ENCODE assay signal across 8 mouse cellular contexts in the genomic region with DNA sequence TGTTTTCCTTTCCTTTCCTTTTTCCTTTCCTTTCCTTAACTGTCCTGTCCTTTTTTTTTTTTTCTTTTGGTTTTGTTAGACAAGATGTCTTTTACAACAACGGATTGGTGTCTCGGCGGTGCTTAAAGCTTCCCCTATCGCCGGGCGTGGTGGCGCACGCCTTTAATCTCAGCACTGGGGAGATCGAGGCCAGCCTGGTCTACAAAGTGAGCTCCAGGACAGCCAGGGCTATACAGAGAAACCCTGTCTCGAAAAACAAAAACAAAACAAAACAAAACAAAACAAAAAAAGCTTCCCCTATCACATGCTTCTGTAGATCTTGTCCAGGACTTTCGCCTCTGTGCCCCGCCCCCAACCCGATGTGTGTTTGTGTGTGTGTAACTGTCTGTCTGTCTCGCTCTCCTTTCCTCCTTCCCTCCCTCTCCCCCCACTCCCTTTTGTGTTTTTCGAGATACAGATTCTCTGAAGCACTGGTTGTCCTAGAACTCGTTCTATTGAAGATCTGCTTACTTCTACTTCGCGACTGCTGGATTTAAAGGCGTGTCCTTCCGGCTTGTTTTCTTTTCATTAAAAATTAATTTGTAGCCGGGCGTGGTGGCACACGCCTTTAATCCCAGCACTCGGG. TPM values are rescaled to one million over a fixed set of nuclear protein-coding genes. Genes with fewer than 3 reads are reported as not detected.
DNase-seq lines count a peak whose midpoint lies in the region; ATAC-seq and TF ChIP-seq lines count a peak whose summit lies in the region.

No protein-coding gene starts in this region.

- no peak for TF ChIP-seq POLR2A in cerebellum, adult 2 months (IDR thresholded peaks at IDR 0.05; ENCODE audit: borderline replicate concordance, insufficient read depth, low read length)
- TF ChIP-seq POLR2A in limb, embryonic 14.5 days (IDR thresholded peaks at IDR 0.05; ENCODE audit: borderline replicate concordance, extremely low read depth, insufficient read depth, insufficient read length), result no peak

- no peaks in the 10 kb centered on the region for H3K4me1 ChIP-seq in cerebellum, adult 2 months (ENCODE audit: control insufficient read depth, insufficient read depth, low read length)
- peaks cover 26% of the 10 kb centered on the region for H3K4me1 ChIP-seq in erythroblast, embryonic 14.5 days (ENCODE audit: control insufficient read depth)
- H3K4me1 ChIP-seq in limb, embryonic 14.5 days (ENCODE audit: control insufficient read depth, insufficient read depth, low read length), result peaks cover 8% of the 10 kb centered on the region; the same call in 1 of the 2 replicates
- peaks cover 21% of the 10 kb centered on the region for H3K4me1 ChIP-seq in neural tube, embryonic 15.5 days

- intact Hi-C loops in left cerebral cortex, postnatal 36 days (cut with DNase I), result no loop called here

- ATAC-seq in limb, embryonic 14.5 days (ENCODE audit: low FRiP score, low read depth), result peak; percentile 35
- no peak; the same call in 1 of the 2 replicates for ATAC-seq in neural tube, embryonic 15.5 days (ENCODE audit: low FRiP score)

- H3K4me3 ChIP-seq in cerebellum, adult 2 months (replicated peaks; ENCODE audit: insufficient read depth, low read depth, low read length), result peak overlapping the region; percentile 82
- H3K4me3 ChIP-seq in erythroblast, embryonic 14.5 days (replicated peaks), result peak overlapping the region; percentile 81
- peak overlapping the region; percentile 78 for H3K4me3 ChIP-seq in limb, embryonic 14.5 days (replicated peaks; ENCODE audit: low read length)
- H3K4me3 ChIP-seq in neural tube, embryonic 15.5 days (replicated peaks), result peak overlapping the region; percentile 77

- H3K36me3 ChIP-seq in erythroblast, embryonic 14.5 days (ENCODE audit: control insufficient read depth), result peaks cover 27% of the 10 kb centered on the region
- H3K36me3 ChIP-seq in limb, embryonic 14.5 days (ENCODE audit: control insufficient read depth, insufficient read depth, low read length), result peaks cover 25% of the 10 kb centered on the region
- peaks cover 24% of the 10 kb centered on the region for H3K36me3 ChIP-seq in neural tube, embryonic 15.5 days

- H3K27me3 ChIP-seq in cerebellum, adult 2 months (ENCODE audit: control insufficient read depth, insufficient read depth, low read length), result no peaks in the 10 kb centered on the region
- H3K27me3 ChIP-seq in erythroblast, embryonic 14.5 days (ENCODE audit: control insufficient read depth), result no peaks in the 10 kb centered on the region
- no peaks in the 10 kb centered on the region for H3K27me3 ChIP-seq in limb, embryonic 14.5 days (ENCODE audit: control insufficient read depth, insufficient read depth, low read length)
- H3K27me3 ChIP-seq in neural tube, embryonic 15.5 days (replicated peaks), result no peaks in the 10 kb centered on the region

- no peak for TF ChIP-seq CTCF in cerebellum, adult 2 months (IDR thresholded peaks at IDR 0.05; ENCODE audit: borderline replicate concordance, insufficient read depth, low read depth, low read length)

- no peak overlapping the region; the same call in 1 of the 2 replicates for H3K27ac ChIP-seq in cerebellum, adult 2 months (ENCODE audit: insufficient read depth, low read length)
- peak overlapping the region; percentile 67 for H3K27ac ChIP-seq in limb, embryonic 14.5 days (replicated peaks; ENCODE audit: low read depth, low read length)
- H3K27ac ChIP-seq in neural tube, embryonic 15.5 days (replicated peaks), result peak overlapping the region; percentile 83

- peak overlapping the region; percentile 78 for H3K4me2 ChIP-seq in limb, embryonic 14.5 days (replicated peaks; ENCODE audit: low read depth, low read length, severe bottlenecking)
- H3K4me2 ChIP-seq in neural tube, embryonic 15.5 days, result peak overlapping the region; percentile 81

- peak overlapping the region; percentile 65 for H3K9ac ChIP-seq in limb, embryonic 14.5 days (ENCODE audit: low read depth, low read length, severe bottlenecking)
- peak overlapping the region; percentile 78 for H3K9ac ChIP-seq in neural tube, embryonic 15.5 days (replicated peaks)

- no peaks in the 10 kb centered on the region for H3K9me3 ChIP-seq in erythroblast, embryonic 14.5 days (ENCODE audit: control insufficient read depth, low read length)
- no peaks in the 10 kb centered on the region for H3K9me3 ChIP-seq in limb, embryonic 14.5 days (ENCODE audit: control insufficient read depth, low read length)
- H3K9me3 ChIP-seq in neural tube, embryonic 15.5 days (replicated peaks), result no peaks in the 10 kb centered on the region

- no peak for DNase-seq in cerebellum, adult 2 months
- no peak for DNase-seq in cerebellum, postnatal 25 days
- DNase-seq in A20 (ENCODE audit: low read depth, low spot score), result peak; percentile 33
- no peak for DNase-seq in limb, embryonic 14.5 days (ENCODE audit: low spot score)
- DNase-seq in left cerebral cortex, postnatal 36 days (ENCODE audit: low spot score in 2 of 2), result no peak
- DNase-seq in urinary bladder, postnatal 25 days (ENCODE audit: low spot score), result no peak

- WGBS in cerebellum, adult 2 months, result 3% methylated on average over 24 of the region's 24 CpGs
- WGBS in limb, embryonic 14.5 days, result 3% methylated on average over 24 of the region's 24 CpGs
- WGBS in neural tube, embryonic 15.5 days, result 5% methylated on average over 24 of the region's 24 CpGs

RNA-seq across cellular contexts. Expression of a gene that starts 0.5 kb away (rescaled TPM):
- polyA plus RNA-seq in cerebellum, adult 2 months (2012; rRNA removed), result 60.6 and 62.4 TPM in 2 replicates
- 1.1 and 1.8 TPM in 2 replicates for polyA plus RNA-seq in erythroblast, embryonic 14.5 days (2012)
- 62.1 and 72.1 TPM in 2 replicates for polyA plus RNA-seq in limb, embryonic 14.5 days (2012; rRNA removed)
- 62.8 and 73.9 TPM in 2 replicates for polyA plus RNA-seq in limb, embryonic 14.5 days (2014; fragmentation: Nextera tagmentation; extraction: Ambion mirVana)
- 55.6 and 66.5 TPM in 2 replicates for polyA plus RNA-seq in neural tube, embryonic 15.5 days (2015; fragmentation: Nextera tagmentation; extraction: Ambion mirVana)
- total RNA-seq in left cerebral cortex, postnatal 36 days (2021), result 10 to 100 TPM; 26.9 to 29.6 TPM

RNA-seq across cellular contexts. Expression of a gene that starts 9.9 kb away (rescaled TPM):
- 0.18 and 0.57 TPM in 2 replicates for polyA plus RNA-seq in cerebellum, adult 2 months (2012; rRNA removed)
- polyA plus RNA-seq in erythroblast, embryonic 14.5 days (2012), result 0.19 TPM in 1 of 2 replicates, not detected in the other
- polyA plus RNA-seq in limb, embryonic 14.5 days (2012; rRNA removed), result 0.85 and 0.98 TPM in 2 replicates
- polyA plus RNA-seq in limb, embryonic 14.5 days (2014; fragmentation: Nextera tagmentation; extraction: Ambion mirVana), result 0.19 and 0.40 TPM in 2 replicates
- 0.15 TPM in 1 of 2 replicates, not detected in the other for polyA plus RNA-seq in neural tube, embryonic 15.5 days (2015; fragmentation: Nextera tagmentation; extraction: Ambion mirVana)
- total RNA-seq in left cerebral cortex, postnatal 36 days (2021), result not detected

RNA-seq across cellular contexts. Expression of a gene that starts 10.0 kb away (rescaled TPM):
- polyA plus RNA-seq in cerebellum, adult 2 months (2012; rRNA removed), result 577 and 621 TPM in 2 replicates
- polyA plus RNA-seq in erythroblast, embryonic 14.5 days (2012), result 143 and 504 TPM in 2 replicates
- polyA plus RNA-seq in limb, embryonic 14.5 days (2012; rRNA removed), result 2,709 and 3,185 TPM in 2 replicates
- polyA plus RNA-seq in limb, embryonic 14.5 days (2014; fragmentation: Nextera tagmentation; extraction: Ambion mirVana), result 1,651 and 1,722 TPM in 2 replicates
- polyA plus RNA-seq in neural tube, embryonic 15.5 days (2015; fragmentation: Nextera tagmentation; extraction: Ambion mirVana), result 729 and 914 TPM in 2 replicates
- total RNA-seq in left cerebral cortex, postnatal 36 days (2021), result 100 to 1,000 TPM; 291 to 312 TPM

RNA-seq across cellular contexts. Expression of a gene that starts 11.9 kb away (rescaled TPM):
- 7.3 and 7.4 TPM in 2 replicates for polyA plus RNA-seq in cerebellum, adult 2 months (2012; rRNA removed)
- polyA plus RNA-seq in erythroblast, embryonic 14.5 days (2012), result 0.02 TPM in 1 of 2 replicates, not detected in the other
- 9.2 and 11.9 TPM in 2 replicates for polyA plus RNA-seq in limb, embryonic 14.5 days (2012; rRNA removed)
- polyA plus RNA-seq in limb, embryonic 14.5 days (2014; fragmentation: Nextera tagmentation; extraction: Ambion mirVana), result 3.8 and 4.5 TPM in 2 replicates
- 1.9 and 3.9 TPM in 2 replicates for polyA plus RNA-seq in neural tube, embryonic 15.5 days (2015; fragmentation: Nextera tagmentation; extraction: Ambion mirVana)
- 1 to 10 TPM; 2.1 to 2.9 TPM for total RNA-seq in left cerebral cortex, postnatal 36 days (2021)

RNA-seq across cellular contexts. Expression of a gene that starts 12.0 kb away (rescaled TPM):
- 26.7 and 30.9 TPM in 2 replicates for polyA plus RNA-seq in cerebellum, adult 2 months (2012; rRNA removed)
- 6.4 and 9.0 TPM in 2 replicates for polyA plus RNA-seq in erythroblast, embryonic 14.5 days (2012)
- 27.3 and 34.2 TPM in 2 replicates for polyA plus RNA-seq in limb, embryonic 14.5 days (2012; rRNA removed)
- 38.6 and 39.5 TPM in 2 replicates for polyA plus RNA-seq in limb, embryonic 14.5 days (2014; fragmentation: Nextera tagmentation; extraction: Ambion mirVana)
- 36.5 and 37.9 TPM in 2 replicates for polyA plus RNA-seq in neural tube, embryonic 15.5 days (2015; fragmentation: Nextera tagmentation; extraction: Ambion mirVana)
- total RNA-seq in left cerebral cortex, postnatal 36 days (2021), result 10 to 100 TPM; 18.2 TPM

Comparison
In these comparisons a context has a peak if more than half of its experiments do, and no peak if none do; other contexts are left out.
1. RNA of a gene that starts 0.5 kb away (polyA plus RNA-seq): 62.1 to 73.9 TPM in limb, embryonic 14.5 days, 60.6 to 62.4 TPM in cerebellum, adult 2 months and 55.6 to 66.5 TPM in neural tube, embryonic 15.5 days; 1.1 to 1.8 TPM in erythroblast, embryonic 14.5 days; every median in the first group is over 10 times any median in the second.
2. Peak in every context shown above with its lines, with median percentiles within 50 percentile points of each other: H3K4me3 ChIP-seq.